Mouse (Mus musculus): ENCODE data around the gene 2310034G01Rik.

- TF ChIP-seq POLR2A (IDR thresholded peaks at IDR 0.05; ENCODE audit: low read depth, low read length), result no peak
- TF ChIP-seq CTCF (conservative IDR thresholded peaks at IDR 0.05; ENCODE audit: insufficient read depth, insufficient read length, low read depth, low read length), result no peak
Measured at GRCm38 (mm10) chr19:46306268-46306610, 43.9 kb downstream of the 2310034G01Rik start.

All from kidney, adult 2 months (tissue).